Mouse (Mus musculus) lung, embryonic 15.5 days (tissue): ENCODE measurements around the gene Atp1a4. TPM values are rescaled to one million over a fixed set of nuclear protein-coding genes. Genes with fewer than 3 reads are reported as not detected.

Experiments used
- ATAC-seq: fragments of 200-750 bp; cut with Nextera tagmentation; 2 replicates; pipeline ENCODE4 v1.8.0; 2017; ENCODE audit warnings: moderate number of reproducible peaks, borderline replicate concordance; ENCODE audit not compliant: low FRiP score, low TSS enrichment; ENCODE audit errors: extremely low read depth
- H3K27ac ChIP-seq: fragments of 300-500 bp; sonication (generic); 2 replicates; pipeline ENCODE4 v1.5.1; 2015; ENCODE audit warnings: moderate library complexity, mild to moderate bottlenecking, inconsistent platforms
- H3K27me3 ChIP-seq: fragments of 300-500 bp; sonication (generic); 2 replicates; pipeline ENCODE4 v1.6.1; 2015; ENCODE audit warnings: inconsistent platforms
- H3K36me3 ChIP-seq: fragments of 300-500 bp; sonication (generic); 2 replicates; pipeline ENCODE4 v1.6.1; 2015; ENCODE audit warnings: inconsistent platforms
- H3K4me1 ChIP-seq: fragments of 300-500 bp; sonication (generic); 2 replicates; pipeline ENCODE4 v1.6.1; 2015; ENCODE audit warnings: inconsistent platforms
- H3K4me2 ChIP-seq: fragments of 300-500 bp; sonication (generic); 2 replicates; pipeline ENCODE4 v1.6.1; 2015; ENCODE audit warnings: inconsistent platforms, mild to moderate bottlenecking, moderate library complexity
- H3K4me3 ChIP-seq: fragments of 300-500 bp; sonication (generic); 2 replicates; pipeline ENCODE4 v1.5.1; 2015; ENCODE audit warnings: mild to moderate bottlenecking, inconsistent platforms
- H3K9ac ChIP-seq: fragments of 300-500 bp; sonication (generic); 2 replicates; pipeline ENCODE4 v1.6.1; 2015; ENCODE audit warnings: inconsistent platforms
- H3K9me3 ChIP-seq: fragments of 300-500 bp; sonication (generic); 2 replicates; pipeline ENCODE4 v1.6.1; 2016; ENCODE audit warnings: inconsistent platforms
- WGBS: fragments of 180-500 bp; shearing (Covaris S2); methylation state at CpG from one replicate; pipeline ENCODE4 v1.1.7; 2015; 5-methylcytosine and 5-hydroxymethylcytosine counted together
- polyA plus RNA-seq: library from polyadenylated mRNA; unstranded; fragments of >200 nt; fragmentation: Nextera tagmentation; extraction: Ambion mirVana; gene quantifications from 2 replicates; pipeline ENCODE4 v1.2.1, GENCODE M21; 2015

The Atp1a4 gene
- polyA plus RNA-seq, 1 experiment from 2014 or later, result not detected

- Histone ChIP-seq H3K9me3 (no peaks in the 10 kb centered on the region), H3K4me3 (no peak overlapping the region), H3K4me2 (no peak overlapping the region), H3K36me3 (peaks cover 67% of the 10 kb centered on the region), H3K9ac (no peak overlapping the region), H3K4me1 (no peaks in the 10 kb centered on the region), H3K27ac (no peak overlapping the region), H3K27me3 (no peaks in the 10 kb centered on the region)
- 93% methylated on average over 10 of the region's 10 CpGs for WGBS
- ATAC-seq, result peak; percentile 57; the same call in 1 of the 2 replicates
These were observed 71.6 kb downstream of the Atp1a4 start for GRCm38 (mm10) chr1:172186401-172187289.

- H3K9ac ChIP-seq, result no peak overlapping the region
- H3K4me2 ChIP-seq, result no peak overlapping the region
- peaks cover 56% of the 10 kb centered on the region for H3K36me3 ChIP-seq
- no peaks in the 10 kb centered on the region for H3K9me3 ChIP-seq
- no peaks in the 10 kb centered on the region for H3K4me1 ChIP-seq
- no peak overlapping the region for H3K27ac ChIP-seq
- H3K4me3 ChIP-seq, result no peak overlapping the region
- no peaks in the 10 kb centered on the region for H3K27me3 ChIP-seq
- ATAC-seq, result no peak
These were observed 74.3 kb downstream of the Atp1a4 start for GRCm38 (mm10) chr1:172183915-172184314.

- Histone ChIP-seq H3K36me3 (peaks cover 51% of the 10 kb centered on the region), H3K27me3 (no peaks in the 10 kb centered on the region), H3K4me3 (no peak overlapping the region), H3K9me3 (no peaks in the 10 kb centered on the region), H3K27ac (no peak overlapping the region), H3K4me1 (no peaks in the 10 kb centered on the region), H3K4me2 (no peak overlapping the region), H3K9ac (no peak overlapping the region)
- 96% methylated on average over 6 of the region's 6 CpGs for WGBS
- ATAC-seq, result no peak
These were observed 75.2 kb downstream of the Atp1a4 start for GRCm38 (mm10) chr1:172183056-172183455.

GRCm38 (mm10) chr1:172181777-172182176 is 76.4 kb downstream of the Atp1a4 start:
- Histone ChIP-seq H3K4me3 (no peak overlapping the region), H3K27me3 (no peaks in the 10 kb centered on the region), H3K9me3 (no peaks in the 10 kb centered on the region), H3K4me2 (no peak overlapping the region), H3K27ac (no peak overlapping the region), H3K4me1 (no peaks in the 10 kb centered on the region), H3K9ac (no peak overlapping the region), H3K36me3 (peaks cover 47% of the 10 kb centered on the region)
- ATAC-seq, result no peak
- WGBS, result 92% methylated on average over 3 of the region's 3 CpGs

GRCm38 (mm10) chr1:172180881-172181280 is 77.3 kb downstream of the Atp1a4 start:
- H3K4me1 ChIP-seq, result no peaks in the 10 kb centered on the region
- no peaks in the 10 kb centered on the region for H3K9me3 ChIP-seq
- no peak for ATAC-seq
- H3K27ac ChIP-seq, result no peak overlapping the region
- H3K9ac ChIP-seq, result no peak overlapping the region
- H3K4me3 ChIP-seq, result no peak overlapping the region
- H3K4me2 ChIP-seq, result no peak overlapping the region
- WGBS, result 54% methylated on average over 4 of the region's 4 CpGs
- peaks cover 44% of the 10 kb centered on the region for H3K36me3 ChIP-seq
- H3K27me3 ChIP-seq, result no peaks in the 10 kb centered on the region

GRCm38 (mm10) chr1:172179102-172179501 is 79.1 kb downstream of the Atp1a4 start:
- ATAC-seq, result no peak; the same call in 1 of the 2 replicates
- H3K27me3 ChIP-seq, result no peaks in the 10 kb centered on the region
- no peaks in the 10 kb centered on the region for H3K4me1 ChIP-seq
- 58% methylated on average over 7 of the region's 7 CpGs for WGBS
- H3K4me3 ChIP-seq, result no peak overlapping the region
- H3K9me3 ChIP-seq, result no peaks in the 10 kb centered on the region
- no peak overlapping the region for H3K4me2 ChIP-seq
- H3K27ac ChIP-seq, result 0 out of 2 replicates have a peak overlapping the region, but pooled peaks have one; percentile 29
- H3K9ac ChIP-seq, result no peak overlapping the region
- peaks cover 56% of the 10 kb centered on the region for H3K36me3 ChIP-seq

GRCm38 (mm10) chr1:172177791-172178190 is 80.4 kb downstream of the Atp1a4 start:
- no peaks in the 10 kb centered on the region for H3K9me3 ChIP-seq
- no peak overlapping the region for H3K9ac ChIP-seq
- H3K36me3 ChIP-seq, result peaks cover 66% of the 10 kb centered on the region
- no peaks in the 10 kb centered on the region for H3K27me3 ChIP-seq
- H3K4me2 ChIP-seq, result no peak overlapping the region
- no peak for ATAC-seq
- no peaks in the 10 kb centered on the region for H3K4me1 ChIP-seq
- H3K4me3 ChIP-seq, result no peak overlapping the region
- WGBS, result 83% methylated on average over 7 of the region's 7 CpGs
- H3K27ac ChIP-seq, result no peak overlapping the region

Other genes starting within 250 kb of the Atp1a4 start
- 11.5 and 14.1 TPM in 2 replicates for gene Vangl2, start 230.0 kb downstream of the Atp1a4 start, polyA plus RNA-seq
- gene Nhlh1, start 200.8 kb downstream of the Atp1a4 start, polyA plus RNA-seq, result not detected in 2 replicates
- gene Copa, start 175.9 kb downstream of the Atp1a4 start, polyA plus RNA-seq, result 229 and 235 TPM in 2 replicates
- 131 and 132 TPM in 2 replicates for gene Ncstn, start 175.6 kb downstream of the Atp1a4 start, polyA plus RNA-seq
- 117 and 123 TPM in 2 replicates for gene Pex19, start 131.7 kb downstream of the Atp1a4 start, polyA plus RNA-seq
- 131 and 134 TPM in 2 replicates for gene Dcaf8, start 110.3 kb downstream of the Atp1a4 start, polyA plus RNA-seq
- 142 and 146 TPM in 2 replicates for gene Pea15a, start 51.6 kb downstream of the Atp1a4 start, polyA plus RNA-seq
- 8.5 and 10.0 TPM in 2 replicates for gene Casq1, start 38.5 kb downstream of the Atp1a4 start, polyA plus RNA-seq
- 46.2 and 49.4 TPM in 2 replicates for gene Igsf8, start 3.2 kb upstream of the Atp1a4 start, polyA plus RNA-seq
- 5.7 and 6.2 TPM in 2 replicates for gene Atp1a2, start 39.6 kb upstream of the Atp1a4 start, polyA plus RNA-seq
- 0.04 TPM in 1 of 2 replicates, not detected in the other for gene Kcnj9, start 70.9 kb upstream of the Atp1a4 start, polyA plus RNA-seq
- gene Kcnj10, start 82.8 kb upstream of the Atp1a4 start, polyA plus RNA-seq, result 0.15 and 0.21 TPM in 2 replicates
- 5.4 and 5.7 TPM in 2 replicates for gene Pigm, start 118.1 kb upstream of the Atp1a4 start, polyA plus RNA-seq
- 0.31 and 0.51 TPM in 2 replicates for gene Slamf9, start 216.9 kb upstream of the Atp1a4 start, polyA plus RNA-seq
- gene Igsf9, start 223.4 kb upstream of the Atp1a4 start, polyA plus RNA-seq, result 21.7 and 22.5 TPM in 2 replicates
- gene Tagln2, start 241.6 kb upstream of the Atp1a4 start, polyA plus RNA-seq, result 541 and 580 TPM in 2 replicates